Mouse (Mus musculus): ENCODE measurements around the gene Prrx2. TPM values are rescaled to one million over a fixed set of nuclear protein-coding genes. Genes with fewer than 3 reads are reported as not detected.

The Prrx2 gene
- polyA plus RNA-seq, 1 experiment from 2014 or later, result 107 TPM

GRCm38 (mm10) chr2:30823385-30824153 is 11.2 kb upstream of the Prrx2 start:
- 0 out of 2 replicates have a peak, but pooled peaks have one; percentile 7 for ATAC-seq (ENCODE audit: insufficient number of reproducible peaks, insufficient read depth, low FRiP score, low TSS enrichment, low read depth)
- H3K4me2 ChIP-seq, result no peak overlapping the region

GRCm38 (mm10) chr2:30826825-30827748 is 7.7 kb upstream of the Prrx2 start:
- H3K27me3 ChIP-seq, result no peaks in the 10 kb centered on the region
- H3K4me3 ChIP-seq, result peak overlapping the region; percentile 97
- peak overlapping the region; percentile 96 for H3K9ac ChIP-seq
- ATAC-seq (ENCODE audit: insufficient number of reproducible peaks, insufficient read depth, low FRiP score, low TSS enrichment, low read depth), result no peak
- peaks cover 45% of the 10 kb centered on the region for H3K36me3 ChIP-seq
- peak overlapping the region; percentile 93 for H3K4me2 ChIP-seq
- H3K27ac ChIP-seq, result peak overlapping the region; percentile 77
- WGBS, result 30% methylated on average over 26 of the region's 26 CpGs
- no peaks in the 10 kb centered on the region for H3K9me3 ChIP-seq
- H3K4me1 ChIP-seq, result peaks cover 36% of the 10 kb centered on the region

More at GRCm38 (mm10) chr2:30823385-30824153, 11.2 kb upstream of the Prrx2 start:
- Histone ChIP-seq H3K4me3 (no peak overlapping the region), H3K9ac (peak overlapping the region; percentile 40; the same call in 1 of the 2 replicates), H3K9me3 (no peaks in the 10 kb centered on the region), H3K36me3 (peaks cover 78% of the 10 kb centered on the region), H3K27me3 (no peaks in the 10 kb centered on the region), H3K4me1 (peaks cover 31% of the 10 kb centered on the region), H3K27ac (peak overlapping the region; percentile 33; the same call in 1 of the 2 replicates)
- 67% methylated on average over 13 of the region's 13 CpGs for WGBS

- Histone ChIP-seq H3K4me2 (peak overlapping the region; percentile 93), H3K9ac (peak overlapping the region; percentile 96), H3K27ac (peak overlapping the region; percentile 77), H3K36me3 (peaks cover 37% of the 10 kb centered on the region), H3K4me1 (peaks cover 39% of the 10 kb centered on the region), H3K4me3 (peak overlapping the region; percentile 97), H3K9me3 (no peaks in the 10 kb centered on the region), H3K27me3 (no peaks in the 10 kb centered on the region)
- under 1% methylated on average over 63 of the region's 63 CpGs for WGBS
- ATAC-seq (ENCODE audit: insufficient number of reproducible peaks, insufficient read depth, low FRiP score, low TSS enrichment, low read depth), result peak; percentile 69
These were observed 6.9 kb upstream of the Prrx2 start for GRCm38 (mm10) chr2:30827749-30828475.

- Histone ChIP-seq H3K27ac (no peak overlapping the region), H3K36me3 (peaks cover 23% of the 10 kb centered on the region), H3K27me3 (no peaks in the 10 kb centered on the region), H3K9me3 (no peaks in the 10 kb centered on the region), H3K9ac (no peak overlapping the region), H3K4me3 (no peak overlapping the region), H3K4me1 (peaks cover 42% of the 10 kb centered on the region), H3K4me2 (no peak overlapping the region)
- no peak for ATAC-seq (ENCODE audit: insufficient number of reproducible peaks, insufficient read depth, low FRiP score, low TSS enrichment, low read depth)
- 36% methylated on average over 5 of the region's 5 CpGs for WGBS
These were observed 5.5 kb upstream of the Prrx2 start for GRCm38 (mm10) chr2:30829315-30829714.

- Histone ChIP-seq H3K27me3 (no peaks in the 10 kb centered on the region), H3K36me3 (peaks cover 13% of the 10 kb centered on the region), H3K9me3 (no peaks in the 10 kb centered on the region), H3K9ac (no peak within 1 kb of the TSS), H3K4me2 (no peak within 1 kb of the TSS), H3K27ac (no peak within 1 kb of the TSS), H3K4me1 (peaks cover 50% of the 10 kb centered on the region), H3K4me3 (no peak within 1 kb of the TSS)
- 12% methylated on average over 4 of the region's 4 CpGs for WGBS
- no peak for ATAC-seq (ENCODE audit: insufficient number of reproducible peaks, insufficient read depth, low FRiP score, low TSS enrichment, low read depth)
These were observed 4.4 kb upstream of the Prrx2 start, which contains the start of gene Asb6 for GRCm38 (mm10) chr2:30830283-30830795. Gene Asb6, minus strand, starts transcription at chr2:30830333.

- Histone ChIP-seq H3K27ac (peak overlapping the region; percentile 97), H3K4me3 (peak overlapping the region; percentile 4; the same call in 1 of the 2 replicates), H3K27me3 (no peaks in the 10 kb centered on the region), H3K4me2 (peak overlapping the region; percentile 46), H3K4me1 (peaks cover 59% of the 10 kb centered on the region), H3K9ac (peak overlapping the region; percentile 36; the same call in 1 of the 2 replicates), H3K9me3 (no peaks in the 10 kb centered on the region), H3K36me3 (no peaks in the 10 kb centered on the region)
- ATAC-seq (ENCODE audit: insufficient number of reproducible peaks, insufficient read depth, low FRiP score, low TSS enrichment, low read depth), result peak; percentile 38; the same call in 1 of the 2 replicates
- WGBS, result 18% methylated on average over 5 of the region's 5 CpGs
These were observed 1.1 kb upstream of the Prrx2 start for GRCm38 (mm10) chr2:30833644-30834043.

GRCm38 (mm10) chr2:30836238-30836990 is 1.6 kb downstream of the Prrx2 start:
- H3K36me3 ChIP-seq, result no peaks in the 10 kb centered on the region
- no peaks in the 10 kb centered on the region for H3K9me3 ChIP-seq
- H3K27me3 ChIP-seq, result no peaks in the 10 kb centered on the region
- H3K27ac ChIP-seq, result peak overlapping the region; percentile 97
- H3K4me2 ChIP-seq, result peak overlapping the region; percentile 38
- ATAC-seq (ENCODE audit: insufficient number of reproducible peaks, insufficient read depth, low FRiP score, low TSS enrichment, low read depth), result peak; percentile 29; the same call in 1 of the 2 replicates
- WGBS, result 5% methylated on average over 21 of the region's 21 CpGs
- H3K4me1 ChIP-seq, result peaks cover 64% of the 10 kb centered on the region
- H3K9ac ChIP-seq, result 0 out of 2 replicates have a peak overlapping the region, but pooled peaks have one; percentile 32
- H3K4me3 ChIP-seq, result no peak overlapping the region

- Histone ChIP-seq H3K9ac (no peak overlapping the region), H3K36me3 (no peaks in the 10 kb centered on the region), H3K27me3 (peaks cover 5% of the 10 kb centered on the region), H3K4me2 (no peak overlapping the region), H3K9me3 (no peaks in the 10 kb centered on the region), H3K4me1 (peaks cover 52% of the 10 kb centered on the region), H3K4me3 (no peak overlapping the region), H3K27ac (peak overlapping the region; percentile 73)
- no peak for ATAC-seq (ENCODE audit: insufficient number of reproducible peaks, insufficient read depth, low FRiP score, low TSS enrichment, low read depth)
- WGBS, result 44% methylated on average over 10 of the region's 10 CpGs
These were observed 7.8 kb downstream of the Prrx2 start for GRCm38 (mm10) chr2:30842615-30843014.

- Histone ChIP-seq H3K4me2 (peak overlapping the region; percentile 82), H3K27me3 (peaks cover 5% of the 10 kb centered on the region), H3K9ac (peak overlapping the region; percentile 98), H3K36me3 (no peaks in the 10 kb centered on the region), H3K4me3 (peak overlapping the region; percentile 79), H3K27ac (peak overlapping the region; percentile 92), H3K9me3 (no peaks in the 10 kb centered on the region), H3K4me1 (peaks cover 67% of the 10 kb centered on the region)
- under 1% methylated on average over 79 of the region's 80 CpGs for WGBS
- peak; percentile 27; the same call in 1 of the 2 replicates for ATAC-seq (ENCODE audit: insufficient number of reproducible peaks, insufficient read depth, low FRiP score, low TSS enrichment, low read depth)
These were observed 10.6 kb downstream of the Prrx2 start for GRCm38 (mm10) chr2:30845152-30846070.

Data from embryonic facial prominence, embryonic 13.5 days (tissue).